Mouse (Mus musculus): ENCODE measurements around the gene Dpf3. TPM values are rescaled to one million over a fixed set of nuclear protein-coding genes. Genes with fewer than 3 reads are reported as not detected.

The Dpf3 gene
- 10 to 100 TPM; 16.7 to 21.1 (median 18.0) TPM for total RNA-seq (2022)

GRCm38 (mm10) chr12:83487476-83487991, at the start of gene Dpf3:
TSS of gene Dpf3 (minus strand) at chr12:83487716.
- DNase-seq (ENCODE audit: low spot score): peak; percentile 99

- DNase-seq (ENCODE audit: low spot score): no peak
These were observed 48.5 kb upstream of the Dpf3 start for GRCm38 (mm10) chr12:83536039-83536438.

DNA sequence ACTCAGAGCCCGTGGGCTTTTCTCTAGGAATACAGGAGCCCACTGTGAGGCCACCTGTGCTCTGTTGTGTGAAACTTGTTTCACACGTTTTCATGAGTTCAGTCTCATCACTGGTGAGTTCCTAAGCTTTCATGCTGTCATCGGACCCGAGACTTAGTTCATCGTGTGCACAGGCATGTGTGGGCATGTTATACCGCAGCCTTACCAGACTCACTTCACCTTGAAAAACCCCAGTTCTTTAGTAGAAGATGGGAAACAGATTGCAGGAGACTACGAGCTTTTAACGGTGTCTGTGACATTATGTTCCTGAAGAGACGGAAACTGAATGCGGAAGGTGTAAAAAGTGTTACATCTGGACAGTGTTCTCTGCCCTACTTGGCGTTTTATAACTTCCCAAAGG, 47.9 kb upstream of the Dpf3 start:
- no peak for DNase-seq (ENCODE audit: low spot score)

- DNase-seq (ENCODE audit: low spot score): no peak
These were observed 46.7 kb upstream of the Dpf3 start for GRCm38 (mm10) chr12:83534190-83534589.

DNA sequence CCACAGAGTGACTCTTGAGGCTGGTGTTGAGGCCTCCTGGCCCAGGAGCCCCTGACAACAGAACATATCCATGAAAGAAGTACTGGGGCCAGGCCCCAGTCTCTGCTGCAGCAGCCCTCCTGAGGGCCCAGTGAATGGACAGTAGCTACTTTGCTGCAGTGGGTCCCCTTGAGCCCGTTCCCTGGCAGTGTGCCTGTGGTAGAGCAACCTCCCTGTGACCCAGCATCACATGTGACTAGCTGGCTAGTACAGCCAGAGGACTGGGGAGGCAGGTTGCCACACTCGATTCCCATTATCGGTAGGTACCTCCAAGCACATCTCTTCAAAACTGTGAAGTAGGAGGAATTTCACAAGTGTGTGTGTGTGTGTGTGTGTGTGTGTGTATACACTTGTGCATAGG, 45.5 kb upstream of the Dpf3 start:
- DNase-seq (ENCODE audit: low spot score): no peak

GRCm38 (mm10) chr12:83531992-83532391, 44.5 kb upstream of the Dpf3 start:
- DNase-seq (ENCODE audit: low spot score): no peak

DNA sequence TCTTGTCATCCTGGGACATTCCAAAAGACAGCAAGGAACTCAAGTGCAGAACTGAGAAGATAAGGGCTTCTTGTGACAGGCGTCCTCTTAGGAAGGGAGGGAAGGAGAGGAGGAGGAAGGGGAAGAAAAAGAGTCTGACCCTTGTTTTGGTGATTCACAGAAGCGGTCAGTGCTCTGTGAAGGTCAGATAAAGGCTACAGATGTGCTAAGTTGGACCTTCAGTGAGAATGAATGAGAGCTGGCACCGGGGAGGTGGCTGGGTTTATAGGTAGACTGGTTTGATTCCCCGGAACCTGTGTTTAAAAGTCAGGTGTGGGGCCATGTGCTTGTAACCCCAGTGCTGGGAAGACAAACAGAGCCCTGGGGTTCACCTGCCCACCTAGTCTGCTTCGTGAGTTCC, 41.1 kb upstream of the Dpf3 start:
- DNase-seq (ENCODE audit: low spot score): no peak

GRCm38 (mm10) chr12:83527816-83528215, 40.3 kb upstream of the Dpf3 start:
- no peak for DNase-seq (ENCODE audit: low spot score)

GRCm38 (mm10) chr12:83525822-83526544, 38.5 kb upstream of the Dpf3 start:
- DNase-seq (ENCODE audit: low spot score): no peak

DNA sequence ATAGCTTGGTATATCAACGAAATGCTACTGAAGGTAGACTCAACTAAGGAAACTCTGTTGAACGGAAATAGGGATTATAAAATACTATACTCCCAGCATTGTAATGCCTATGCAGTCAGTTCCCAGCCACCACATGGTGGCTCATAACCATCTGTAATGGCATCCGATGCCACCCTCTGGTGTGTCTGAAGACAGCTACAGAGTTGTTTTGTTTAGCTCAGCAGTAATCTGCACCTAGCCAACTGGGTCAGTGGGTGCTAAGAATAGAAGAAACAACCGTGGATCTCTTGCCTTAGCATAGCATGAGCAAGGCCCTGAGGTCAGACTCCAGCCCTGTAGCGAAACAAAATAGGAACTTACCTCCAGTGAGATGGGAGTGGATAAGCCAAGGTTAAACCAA, 36.8 kb upstream of the Dpf3 start:
- DNase-seq (ENCODE audit: low spot score): no peak

- DNase-seq (ENCODE audit: low spot score): no peak
These were observed 36.4 kb upstream of the Dpf3 start for GRCm38 (mm10) chr12:83523892-83524291.

DNA sequence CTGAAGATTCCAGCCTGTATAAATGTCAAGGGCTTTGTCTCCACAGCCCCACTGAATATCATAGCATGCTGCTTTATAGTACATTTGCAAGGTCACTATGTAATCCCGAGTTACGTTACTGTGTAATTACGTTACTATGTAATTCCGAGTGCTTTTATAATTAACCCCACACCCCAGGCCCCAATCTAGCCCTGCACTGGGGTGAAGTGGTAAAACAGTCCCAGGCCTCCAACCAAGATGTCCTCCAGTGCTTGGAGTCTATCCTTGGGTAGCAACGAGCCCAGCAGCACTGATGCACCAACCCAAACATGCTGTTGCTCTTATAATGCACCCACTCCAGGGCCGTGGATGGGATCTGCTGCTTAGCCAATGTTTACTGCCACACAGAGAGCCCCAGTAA, 35.5 kb upstream of the Dpf3 start:
- DNase-seq (ENCODE audit: low spot score): no peak

- no peak for DNase-seq (ENCODE audit: low spot score)
These were observed 33.6 kb upstream of the Dpf3 start for GRCm38 (mm10) chr12:83521083-83521482.

GRCm38 (mm10) chr12:83520311-83520890, 32.9 kb upstream of the Dpf3 start, which contains the start of gene Dcaf4:
TSS of gene Dcaf4 (plus strand) at chr12:83520466.
- peak; percentile 97 for DNase-seq (ENCODE audit: low spot score)

DNA sequence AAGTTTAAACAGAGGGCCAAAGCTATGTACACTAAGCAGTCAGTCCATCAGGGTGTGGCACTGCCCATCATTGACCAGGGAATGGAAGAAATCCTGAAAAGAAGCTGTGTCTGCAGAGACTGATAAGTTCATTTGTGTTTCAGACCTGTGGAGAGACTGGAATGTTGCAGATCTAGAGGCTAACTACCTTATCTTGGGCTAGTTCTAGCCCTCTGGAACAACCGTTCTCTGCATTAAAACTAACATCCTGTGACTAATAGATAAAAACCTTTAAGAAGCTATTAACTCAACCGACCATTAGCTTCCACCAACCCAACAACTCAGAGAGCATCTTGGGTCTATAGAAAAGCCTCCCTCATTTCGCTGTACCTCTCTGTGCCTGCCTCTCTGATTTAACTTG, 30.1 kb upstream of the Dpf3 start:
- no peak for DNase-seq (ENCODE audit: low spot score)

DNA sequence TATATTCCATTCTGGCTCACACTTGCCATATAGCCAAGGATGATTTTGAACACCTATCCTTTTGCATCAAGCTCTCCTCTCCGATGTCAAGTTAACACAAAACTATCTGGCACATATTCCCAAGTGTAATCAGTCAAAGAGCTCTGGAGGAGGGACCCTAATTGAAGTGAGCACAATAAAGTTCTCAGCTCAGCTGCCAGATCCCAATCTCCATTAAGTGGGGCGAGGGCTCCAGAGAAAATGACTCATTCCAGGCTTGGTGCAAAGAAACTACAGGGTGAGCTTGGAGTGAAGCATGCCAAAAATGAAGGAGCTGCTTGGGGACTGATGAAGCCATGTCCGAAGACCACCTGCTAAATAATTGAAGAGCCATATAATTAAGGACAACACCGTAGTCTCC, 26.7 kb upstream of the Dpf3 start:
- no peak for DNase-seq (ENCODE audit: low spot score)

DNA sequence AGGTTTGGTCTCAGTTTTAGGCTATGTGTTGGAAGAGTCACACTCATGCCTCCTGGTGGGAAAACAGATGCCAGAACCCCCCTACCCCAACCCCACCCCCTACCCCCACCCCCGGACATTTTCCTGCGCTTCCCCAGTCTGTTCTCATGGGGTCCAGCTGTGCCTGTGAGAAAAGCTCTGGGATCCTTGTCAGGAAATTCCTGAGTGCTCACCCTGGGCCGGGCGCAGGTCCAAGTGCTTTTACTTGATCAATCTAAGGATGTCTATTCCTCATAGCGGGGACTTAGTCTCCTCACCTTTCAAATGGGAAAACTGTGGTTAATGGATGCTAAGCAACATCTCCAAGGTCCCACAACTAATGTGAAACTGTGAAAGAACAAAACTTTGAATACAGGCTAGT, 25.7 kb upstream of the Dpf3 start:
- no peak for DNase-seq (ENCODE audit: low spot score)

DNA sequence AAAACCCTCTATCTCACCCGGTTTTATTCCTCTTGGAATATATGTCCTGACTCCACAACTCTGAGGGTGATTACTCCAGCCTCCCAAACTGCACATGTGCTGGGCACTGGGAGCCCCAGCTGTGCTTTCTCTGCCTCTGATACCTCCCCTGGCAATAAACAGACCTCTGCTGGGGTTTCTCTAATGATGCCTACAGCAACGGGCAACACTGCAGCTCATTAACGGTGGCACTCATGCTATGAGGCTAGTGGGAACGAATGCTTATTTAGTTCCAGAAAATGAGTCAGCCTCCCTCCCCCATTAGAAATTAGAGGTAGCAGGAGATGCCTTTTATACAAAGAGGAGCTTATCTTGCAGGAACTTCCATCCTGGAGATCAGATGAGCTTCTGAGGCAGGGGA, 25.3 kb upstream of the Dpf3 start:
- DNase-seq (ENCODE audit: low spot score): no peak

DNA sequence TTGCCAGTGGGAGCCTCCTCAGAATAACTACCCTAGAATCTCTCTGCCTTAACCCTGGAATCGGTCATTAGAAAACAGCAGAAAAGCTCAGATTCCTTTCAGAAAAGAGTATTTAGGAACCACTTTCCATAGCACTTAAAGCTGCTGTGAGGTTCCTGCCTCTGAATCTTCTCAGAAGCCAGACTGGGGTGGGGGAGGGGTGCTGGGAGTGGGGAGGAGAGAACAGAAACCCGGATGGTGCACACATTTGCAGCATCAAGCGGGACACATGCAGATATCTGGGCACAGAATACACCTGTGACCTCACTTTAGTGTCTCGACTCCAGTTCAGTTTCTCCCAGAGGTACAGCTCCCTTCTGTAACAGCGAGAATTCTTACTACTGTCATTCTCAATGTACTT, 23.1 kb upstream of the Dpf3 start:
- no peak for DNase-seq (ENCODE audit: low spot score)

DNA sequence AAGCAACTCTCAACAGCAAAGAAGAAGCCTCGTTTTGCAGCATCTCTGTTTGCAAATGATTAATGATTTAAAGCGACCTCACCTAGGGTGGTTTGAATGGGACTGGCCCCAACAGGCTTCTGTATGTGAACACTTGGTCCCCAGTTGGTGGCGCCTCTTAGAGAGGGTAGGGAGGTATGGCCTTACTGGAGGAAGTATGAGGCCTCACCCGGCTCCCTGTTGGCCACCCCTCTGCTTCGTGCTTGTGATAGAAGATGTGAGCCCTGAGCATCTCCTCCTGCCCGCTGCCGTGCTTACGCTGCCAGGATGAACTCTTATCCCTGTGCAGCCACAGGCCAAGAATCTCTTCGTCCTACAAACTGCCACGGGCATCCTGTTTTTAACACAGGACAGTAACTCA, 19.0 kb upstream of the Dpf3 start:
- DNase-seq (ENCODE audit: low spot score): no peak

GRCm38 (mm10) chr12:83502190-83502589, 14.7 kb upstream of the Dpf3 start:
- DNase-seq (ENCODE audit: low spot score): peak; percentile 68

- DNase-seq (ENCODE audit: low spot score): no peak
These were observed 11.7 kb upstream of the Dpf3 start for GRCm38 (mm10) chr12:83499256-83499655.

DNA sequence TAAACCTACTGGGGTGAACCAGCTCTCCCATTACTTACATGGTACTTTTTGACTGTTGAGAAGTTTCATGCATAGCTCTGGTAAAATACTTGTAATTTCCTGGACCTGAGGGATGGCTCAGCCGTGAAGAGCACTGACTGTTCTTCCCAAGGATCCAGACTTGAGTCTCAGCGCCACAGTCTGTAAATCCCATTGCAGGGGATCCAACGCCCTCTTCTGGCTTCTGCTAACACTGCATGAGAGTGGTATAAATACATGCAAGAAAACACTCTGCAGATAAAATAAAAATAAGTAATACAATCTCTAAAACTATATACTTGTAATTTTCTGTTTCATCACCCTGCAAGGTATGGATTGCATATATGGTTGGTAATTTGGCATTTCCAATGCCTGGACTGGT, 10.4 kb upstream of the Dpf3 start:
- DNase-seq (ENCODE audit: low spot score): no peak
